Mouse (Mus musculus): ENCODE results near the gene Acvr2a.

The Acvr2a gene

DNA sequence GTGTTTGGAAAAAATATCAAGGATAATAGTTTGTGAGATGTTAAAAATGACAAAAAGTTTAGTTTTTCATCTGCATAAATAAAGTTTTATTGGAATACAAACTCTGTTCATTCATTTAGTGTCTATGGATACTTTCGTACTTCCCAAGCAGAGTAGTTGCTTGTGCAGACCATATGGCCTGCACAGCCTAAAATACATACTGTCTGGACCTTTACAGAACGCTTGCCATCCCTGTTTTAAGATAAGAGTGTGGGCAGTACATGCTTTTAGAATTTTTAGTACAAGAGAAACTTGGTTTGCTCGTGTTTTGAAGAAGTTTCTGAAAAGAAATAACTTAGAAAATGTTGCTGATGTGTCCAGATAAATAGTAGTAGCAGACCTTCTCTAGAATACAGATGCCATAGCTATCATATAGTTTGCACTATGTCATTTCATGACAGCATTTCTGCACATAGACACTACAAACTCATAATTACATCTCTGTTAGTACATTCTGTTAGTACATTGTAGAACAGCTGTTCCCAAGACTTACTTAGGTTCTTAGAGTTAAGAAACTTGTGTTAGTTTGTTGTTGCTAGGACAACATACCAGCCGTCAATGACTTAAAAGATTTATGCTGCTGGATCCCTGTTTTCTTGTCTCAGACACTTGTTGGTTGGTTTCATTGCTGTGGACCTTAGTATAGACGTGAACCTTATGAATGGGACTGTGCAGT lies 54.4 kb downstream of the Acvr2a start:
- in situ Hi-C loops (cut with MseI, MboI), result no loop called here

DNA sequence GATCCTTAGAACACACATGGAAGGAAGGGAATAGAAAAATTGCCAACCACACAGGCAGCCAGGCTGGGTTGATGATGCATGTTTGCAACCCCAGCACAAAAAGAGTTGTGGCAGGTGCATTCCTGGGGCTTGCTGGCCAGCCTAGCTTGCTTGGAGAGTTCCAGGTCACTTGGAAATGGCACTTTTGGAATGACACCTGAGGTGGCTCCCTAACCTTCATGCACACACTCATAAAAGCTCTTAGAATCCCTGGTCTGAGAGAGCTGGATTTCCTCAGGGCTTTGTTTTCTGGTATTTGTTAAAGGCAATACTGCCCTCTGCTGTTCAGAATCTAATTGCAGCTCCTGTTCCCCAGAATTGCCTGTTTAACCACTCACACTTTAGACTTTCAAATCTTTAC lies 72.0 kb downstream of the Acvr2a start:
- in situ Hi-C loops (cut with MseI, MboI), result loop anchor here (25.0 kb wide), 3 partner anchors 874 to 1399 kb away; no protein-coding TSS in a partner anchor

DNA sequence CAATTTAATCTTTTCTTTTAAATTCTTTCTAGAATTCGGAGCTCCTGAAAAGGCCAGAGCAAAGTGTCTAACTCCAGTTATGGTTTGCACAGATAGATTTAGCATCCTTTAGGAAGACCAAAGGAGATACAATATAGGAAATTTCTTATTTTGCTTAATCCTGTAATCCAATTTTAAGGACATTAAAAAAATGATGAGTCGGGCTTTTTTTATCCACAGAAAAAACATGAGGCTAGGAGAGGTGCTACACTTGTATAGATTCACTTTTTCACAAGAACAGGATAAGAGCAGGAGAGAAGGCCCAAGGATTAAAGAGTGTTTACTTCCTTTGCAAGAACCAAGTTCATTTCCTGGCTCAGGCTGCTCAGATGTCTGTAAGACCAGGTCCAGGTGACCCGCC lies 81.3 kb downstream of the Acvr2a start:
- in situ Hi-C loops (cut with MseI, MboI), result loop anchor here (25.0 kb wide), 3 partner anchors 883 to 1408 kb away; no protein-coding TSS in a partner anchor

DNA sequence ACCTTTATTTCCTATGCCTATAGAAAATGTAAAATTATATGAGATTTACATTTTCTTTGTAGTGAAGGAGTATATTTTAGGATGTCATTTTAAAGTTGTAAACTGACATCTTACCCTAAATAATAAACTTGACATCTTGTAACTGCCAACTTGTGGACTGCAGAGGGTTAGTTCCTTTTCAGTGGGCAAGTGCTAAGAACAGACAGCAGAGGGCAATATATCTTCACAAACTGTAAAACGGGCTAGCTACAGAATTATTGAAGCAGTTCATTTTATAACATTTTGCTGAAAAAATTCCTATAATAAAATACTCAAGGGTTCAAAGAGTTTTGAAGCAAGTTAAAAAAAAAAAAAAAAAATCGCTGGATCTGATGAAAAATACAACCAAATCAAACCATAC lies 95.0 kb downstream of the Acvr2a start:
- in situ Hi-C loops (cut with MseI, MboI), result loop anchor here in 1 of 2 experiments (25.0 kb wide), 1 partner anchor 828 kb away; no protein-coding TSS in a partner anchor

DNA sequence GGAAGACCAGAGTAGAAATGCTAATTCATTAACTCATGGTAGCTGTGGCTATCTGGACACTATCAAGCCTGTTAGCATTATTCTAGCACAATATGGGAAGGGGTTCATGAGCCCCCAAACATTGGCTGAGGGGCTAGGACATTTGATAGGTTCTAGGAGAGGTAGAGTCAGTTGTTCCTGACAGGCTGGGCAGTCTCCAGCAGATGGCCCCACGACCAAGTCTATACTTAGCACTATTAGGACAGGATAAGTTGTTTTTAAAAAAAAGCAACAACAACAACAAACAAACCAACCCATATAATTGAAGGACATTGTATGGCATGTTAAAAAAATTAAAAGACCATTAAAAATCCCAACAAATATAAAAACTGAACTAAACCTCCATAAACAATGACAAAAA lies 100.3 kb downstream of the Acvr2a start:
- in situ Hi-C loops (cut with MseI, MboI), result loop anchor here in 1 of 2 experiments (25.0 kb wide), 1 partner anchor 823 kb away; no protein-coding TSS in a partner anchor

DNA sequence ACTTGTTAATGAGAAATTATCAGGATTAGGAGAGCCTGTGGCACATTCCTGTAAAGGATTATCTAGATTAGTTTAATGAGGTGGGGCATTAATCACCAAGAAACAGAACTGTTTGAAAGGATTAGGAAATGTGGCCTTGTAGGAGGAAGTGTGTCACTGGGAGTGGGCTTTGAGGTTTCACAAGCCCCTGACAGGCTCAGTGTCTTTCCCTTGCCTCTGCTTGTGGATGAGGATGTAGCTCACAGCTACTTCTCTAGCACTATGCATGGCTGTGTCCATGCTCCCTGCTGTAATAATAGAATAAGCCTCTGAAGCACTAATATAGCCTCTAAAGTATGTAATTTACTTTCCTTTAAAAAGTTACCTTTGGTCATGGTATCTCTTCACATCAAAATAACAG lies 101.9 kb downstream of the Acvr2a start:
- in situ Hi-C loops (cut with MseI, MboI), result loop anchor here in 1 of 2 experiments (25.0 kb wide), 1 partner anchor 821 kb away; no protein-coding TSS in a partner anchor

DNA sequence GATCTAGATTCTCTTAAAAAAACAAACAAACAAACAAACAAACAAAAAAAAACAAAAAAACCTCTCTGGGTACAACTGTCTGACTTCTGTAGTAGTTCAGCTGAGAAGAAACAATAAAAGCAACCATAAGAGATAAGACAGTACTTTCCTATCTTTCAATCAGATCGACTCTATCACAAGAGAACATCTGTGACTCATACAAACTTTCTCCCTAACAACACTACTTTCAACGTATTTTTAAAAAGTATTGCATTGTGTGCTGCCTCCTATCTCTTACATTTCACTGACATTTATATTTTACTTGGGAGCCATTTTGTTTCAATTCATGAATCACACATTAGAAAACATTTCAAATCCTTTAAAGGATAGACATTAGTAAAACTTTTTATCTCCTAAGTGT lies 121.1 kb downstream of the Acvr2a start:
- in situ Hi-C loops (cut with MseI, MboI), result loop anchor here in 1 of 2 experiments (25.0 kb wide), 1 partner anchor 377 kb away; no protein-coding TSS in a partner anchor

DNA sequence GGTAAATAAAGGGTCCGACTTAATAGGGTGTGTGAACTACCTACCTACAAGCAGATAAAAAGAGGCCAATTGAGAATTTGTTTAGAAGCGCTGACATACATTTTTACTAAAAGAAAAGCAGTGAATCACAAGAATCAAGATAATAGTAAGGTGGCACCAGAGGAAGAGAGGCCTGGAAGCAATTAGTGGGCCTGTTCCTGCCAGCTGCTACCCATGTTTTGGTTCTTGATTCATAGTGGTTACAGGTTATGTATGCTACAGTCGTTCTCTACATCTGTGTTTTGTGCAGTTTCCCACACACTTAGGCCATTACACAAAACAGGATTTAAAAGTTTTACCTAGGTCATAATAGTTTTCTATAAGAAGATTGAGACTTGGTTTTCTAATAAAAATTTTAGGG lies 133.9 kb downstream of the Acvr2a start:
- in situ Hi-C loops (cut with MseI, MboI), result loop anchor here in 1 of 2 experiments (25.0 kb wide), 1 partner anchor 365 kb away; no protein-coding TSS in a partner anchor

DNA sequence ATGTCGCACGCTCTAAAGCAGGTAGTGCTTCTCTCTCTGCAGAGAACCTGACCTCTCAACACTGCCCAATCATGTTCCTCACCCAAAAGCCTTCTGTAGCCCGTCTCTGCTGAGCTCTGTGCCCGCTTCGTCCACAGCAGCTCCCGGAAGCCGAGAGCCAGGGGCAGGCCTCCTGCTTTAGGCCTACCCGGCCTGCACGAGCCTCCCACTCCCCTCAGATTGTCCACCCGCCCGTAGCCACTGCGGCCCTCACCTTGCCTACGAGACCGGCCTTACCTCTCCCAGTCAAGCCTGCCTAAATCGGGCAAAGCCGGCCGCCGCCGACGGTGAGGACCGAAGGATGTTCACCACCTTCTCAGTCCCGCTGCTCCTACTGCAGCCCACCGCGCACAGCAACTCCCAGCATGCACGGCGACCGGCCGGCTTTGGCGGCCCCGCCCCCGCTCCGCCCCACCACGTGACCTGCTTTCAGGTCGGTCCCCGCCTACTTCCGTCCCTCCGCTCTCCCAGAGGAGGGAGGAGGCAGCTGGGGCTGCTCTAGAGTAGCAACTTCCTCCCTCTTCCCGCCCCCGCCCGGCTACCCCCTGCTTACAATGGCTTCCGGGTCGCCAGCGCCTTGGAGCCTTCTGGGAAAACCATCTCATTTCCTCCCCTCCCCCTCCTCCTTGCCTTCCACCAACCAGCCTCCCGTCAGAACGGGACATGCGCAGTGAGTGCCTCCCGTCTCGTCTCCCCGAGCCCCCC lies 135.1 kb downstream of the Acvr2a start, which contains the start of gene Mbd5:
Gene Mbd5, plus strand, starts transcription at position 668 of the 744 bp plus-strand sequence.
- in situ Hi-C loops (cut with MseI, MboI), result loop anchor here in 1 of 2 experiments (25.0 kb wide), 1 partner anchor 363 kb away; no protein-coding TSS in a partner anchor

DNA sequence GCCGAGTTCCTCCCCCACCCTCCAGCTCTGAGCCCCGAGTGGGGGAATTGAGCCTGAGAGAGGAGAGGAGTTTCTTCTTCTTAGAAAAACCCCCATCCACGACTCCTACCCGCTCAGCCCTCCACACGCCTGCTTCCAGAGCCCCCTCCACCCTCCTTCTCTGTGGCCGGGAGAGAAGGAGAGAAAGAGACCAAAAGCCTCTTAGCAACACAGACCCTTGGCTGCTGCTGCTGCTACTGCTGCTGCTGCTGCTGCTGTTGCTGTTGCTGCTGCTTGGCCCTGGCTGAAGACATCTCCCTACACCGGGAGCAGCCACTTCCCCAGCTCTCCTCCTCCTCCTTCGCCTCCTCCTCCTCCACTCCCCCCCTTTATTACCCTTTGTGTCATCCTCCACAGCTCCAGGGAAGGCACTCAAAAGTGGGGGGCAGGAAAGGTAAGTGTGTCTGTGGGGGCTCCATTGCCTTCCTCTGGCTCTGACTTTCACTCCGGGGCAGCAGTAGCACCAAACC lies 135.9 kb downstream of the Acvr2a start:
- in situ Hi-C loops (cut with MseI, MboI), result loop anchor here in 1 of 2 experiments (25.0 kb wide), 1 partner anchor 363 kb away; no protein-coding TSS in a partner anchor

DNA sequence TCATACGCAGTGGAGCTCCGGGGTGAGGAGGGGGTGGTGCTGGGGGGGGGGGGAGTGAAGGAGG lies 136.2 kb downstream of the Acvr2a start, which contains the start of gene Orc4:
Gene Orc4, minus strand, starts transcription at position 26 of the 64 bp plus-strand sequence.
- in situ Hi-C loops (cut with MseI, MboI), result no loop called here

DNA sequence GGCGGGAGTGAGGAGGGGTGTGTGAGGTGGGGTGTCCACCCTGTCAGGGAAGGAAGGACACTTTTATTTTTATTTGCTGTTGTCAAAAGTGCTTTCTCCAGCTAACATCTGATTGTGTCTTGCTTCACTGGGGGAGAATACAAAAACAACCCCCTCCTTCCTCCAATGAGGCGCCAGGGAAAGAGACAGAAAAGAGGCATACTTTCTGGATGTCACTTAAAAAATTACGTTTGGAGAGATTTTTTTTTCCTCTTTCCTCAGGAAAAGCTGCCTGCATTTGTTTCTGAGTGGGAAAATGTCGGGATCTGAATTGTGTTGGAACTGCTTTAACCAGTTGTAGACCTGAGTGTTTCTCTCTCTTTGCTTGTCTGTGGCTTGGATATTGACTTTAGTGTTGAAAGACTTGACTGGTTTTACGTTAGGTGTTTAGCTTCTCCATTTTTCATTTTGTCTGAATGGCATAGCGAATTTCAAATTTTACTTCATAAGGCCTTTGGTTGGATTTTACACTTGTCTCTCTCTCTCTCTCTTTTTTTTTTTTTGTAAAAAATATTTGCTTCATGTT lies 136.5 kb downstream of the Acvr2a start:
- in situ Hi-C loops (cut with MseI, MboI), result no loop called here
